Mouse (Mus musculus) heart, postnatal 4 days (tissue): ENCODE measurements around the gene Cmtm3. TPM values are rescaled to one million over a fixed set of nuclear protein-coding genes. Genes with fewer than 3 reads are reported as not detected.
"Not testable (repeated sequence)": the region's sequence is repeated elsewhere in the genome, so short reads cannot be mapped to it uniquely, and the experiment has no call there.

Source experiments
- DNase-seq: peaks from one replicate; pipeline ENCODE4 v3.0.0; 2021
- total RNA-seq, 2 experiments: library from RNA; stranded (reverse); gene quantifications; 2 replicates each; pipeline ENCODE4 v1.2.3; 2021

Gene Cmtm3
- total RNA-seq = 10 to 100 TPM; 50.6 to 50.7 TPM

DNA sequence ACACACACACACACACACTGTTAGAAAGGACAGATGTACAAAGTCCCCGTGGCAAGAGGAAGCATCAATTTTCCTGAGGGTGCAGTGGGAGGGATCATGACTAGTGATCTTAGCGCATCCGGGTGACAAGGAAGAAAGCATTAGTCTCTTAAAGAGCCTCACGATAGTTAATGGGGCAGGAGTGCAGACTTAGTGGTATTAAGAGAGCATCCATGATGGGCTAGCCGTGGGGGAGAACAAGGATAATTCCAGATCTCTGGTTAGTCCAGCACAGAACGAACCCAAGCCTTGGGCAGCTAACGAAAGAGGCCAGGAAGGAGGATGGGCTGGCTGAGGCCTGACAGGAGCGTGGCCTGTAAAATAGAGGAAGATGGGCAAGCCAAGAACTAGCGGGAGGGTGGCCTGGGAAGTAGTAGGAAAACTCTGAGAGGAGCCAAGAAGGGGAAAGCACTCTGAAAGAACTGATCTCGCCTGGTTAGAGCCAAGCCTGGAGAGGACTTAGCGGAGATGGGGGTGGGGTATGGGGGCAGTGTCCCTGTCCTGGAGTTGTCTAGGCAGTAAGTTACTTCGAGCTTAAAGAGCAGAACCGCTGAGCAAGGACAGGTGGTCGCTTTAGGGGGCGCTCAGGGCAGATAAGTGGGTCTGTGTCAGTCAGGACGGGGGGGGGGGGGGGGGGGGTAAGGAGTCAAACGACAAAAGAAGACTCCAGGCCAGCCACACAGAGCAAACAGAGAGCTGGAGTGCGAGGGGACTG is at the start of gene Cmtm3:
Cmtm3 (plus strand) TSS at position 182 of the 754 bp plus-strand sequence.
- DNase-seq = peak; percentile 57

DNA sequence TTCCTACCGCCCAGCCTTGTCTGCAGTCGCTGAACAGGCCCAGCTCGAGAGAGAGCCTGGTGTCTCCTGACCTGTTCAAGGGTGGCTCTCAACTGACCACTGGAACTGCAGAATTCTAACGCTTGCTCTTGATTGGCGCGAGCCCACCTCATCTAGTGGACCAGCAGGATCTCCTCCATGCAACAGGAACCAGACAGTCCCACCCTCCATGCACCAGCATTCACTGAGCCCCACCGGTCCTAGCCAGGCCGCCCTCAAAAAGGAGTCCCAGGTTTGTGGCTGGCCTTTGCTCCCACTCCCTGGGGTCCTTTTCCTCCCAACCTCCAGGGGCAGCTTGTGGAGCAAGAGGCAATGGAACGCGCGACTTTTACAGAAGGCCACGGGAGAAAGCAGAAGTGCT is 46.1 kb upstream of the Cmtm3 start, which contains the start of gene Cmtm2a:
Cmtm2a (minus strand) TSS at position 101 of the 400 bp plus-strand sequence.
- not testable (repeated sequence) for DNase-seq

- DNase-seq = no peak
These were observed 44.8 kb upstream of the Cmtm3 start for GRCm38 (mm10) chr8:104294396-104294795.

- peak; percentile 23 for DNase-seq
These were observed 37.6 kb upstream of the Cmtm3 start for GRCm38 (mm10) chr8:104301577-104301976.

- DNase-seq = not testable (repeated sequence)
These were observed 36.7 kb upstream of the Cmtm3 start for GRCm38 (mm10) chr8:104302536-104302935.

- no peak for DNase-seq
These were observed 34.2 kb upstream of the Cmtm3 start for GRCm38 (mm10) chr8:104304962-104305361.

DNA sequence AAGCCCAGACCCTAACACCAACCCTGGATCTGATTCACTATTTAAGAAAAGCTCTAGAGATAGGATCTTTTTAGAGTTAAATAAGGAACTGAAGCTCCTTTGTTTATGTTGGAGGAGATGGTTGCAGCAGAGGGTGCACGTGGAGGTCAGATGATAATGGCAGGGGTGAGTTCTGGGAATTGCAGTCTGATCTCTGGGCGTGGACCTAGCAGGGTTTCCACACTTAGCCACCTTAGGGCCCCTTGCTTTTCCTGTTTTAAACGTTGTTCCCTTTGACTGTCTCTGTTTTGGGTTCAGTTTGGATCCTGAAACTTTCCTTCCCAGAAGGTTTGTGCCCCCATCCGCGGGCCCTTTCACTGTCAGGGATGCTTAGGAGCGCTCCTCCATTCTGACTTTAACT is 30.9 kb upstream of the Cmtm3 start:
- not testable (repeated sequence) for DNase-seq

- DNase-seq = not testable (repeated sequence)
These were observed 29.6 kb upstream of the Cmtm3 start, which contains the start of the genes Gm45711 and Cmtm1 for GRCm38 (mm10) chr8:104309441-104310155. Gene Gm45711 (minus strand): TSS chr8:104310081. Gene Cmtm1 (minus strand): TSS chr8:104310145.

- not testable (repeated sequence) for DNase-seq
These were observed 27.2 kb upstream of the Cmtm3 start for GRCm38 (mm10) chr8:104312023-104312422.

- peak; percentile 32 for DNase-seq
These were observed 25.9 kb upstream of the Cmtm3 start for GRCm38 (mm10) chr8:104313311-104313710.

DNA sequence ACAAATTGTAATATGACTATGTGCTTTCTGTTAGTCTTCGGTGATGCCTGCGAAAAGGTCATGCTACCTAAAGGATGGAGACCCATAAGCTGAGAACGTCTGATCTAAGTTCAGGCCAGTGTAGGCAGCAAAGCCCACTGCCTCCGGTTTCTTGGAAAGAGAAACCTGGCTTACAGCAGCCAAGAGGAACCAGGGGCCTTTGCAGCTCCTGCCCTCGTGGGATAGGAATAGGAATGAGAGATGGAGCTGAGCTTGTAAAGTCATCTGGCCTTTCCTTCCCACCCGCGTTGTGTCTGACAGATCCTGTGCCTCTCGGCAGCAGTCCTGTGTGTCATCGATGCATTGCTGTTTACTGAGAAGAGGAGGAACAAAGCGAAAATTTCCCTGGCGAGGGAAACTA is 17.9 kb upstream of the Cmtm3 start, which contains the start of gene Gm11020:
Gm11020 (plus strand) TSS at position 301 of the 400 bp plus-strand sequence.
- not testable (repeated sequence) for DNase-seq

GRCm38 (mm10) chr8:104321930-104322329 is 17.3 kb upstream of the Cmtm3 start, which contains the start of gene Cmtm2b:
Gene Cmtm2b (plus strand): TSS chr8:104322230.
- not testable (repeated sequence) for DNase-seq

- DNase-seq = no peak
These were observed 6.3 kb upstream of the Cmtm3 start for GRCm38 (mm10) chr8:104332665-104333631.

DNA sequence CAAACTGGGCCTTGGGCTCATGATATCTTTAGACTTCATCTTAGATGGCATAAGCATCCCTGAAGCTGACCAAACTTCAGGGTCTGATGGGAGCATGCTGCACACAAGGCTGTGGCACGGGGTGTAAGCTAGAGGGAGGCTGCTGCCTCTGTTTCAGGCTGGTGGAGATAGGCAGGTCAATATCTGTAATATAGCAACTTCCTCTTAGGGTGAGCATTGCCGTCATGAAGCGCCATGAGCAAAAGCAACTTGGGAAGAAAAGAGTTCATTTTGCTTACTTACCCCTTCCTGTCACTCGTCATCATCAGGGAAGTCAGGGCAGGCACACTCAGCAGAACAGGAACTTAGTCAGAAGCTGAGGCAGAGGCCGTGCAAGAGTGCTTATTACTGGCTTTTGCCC is 5.4 kb upstream of the Cmtm3 start:
- no peak for DNase-seq

DNA sequence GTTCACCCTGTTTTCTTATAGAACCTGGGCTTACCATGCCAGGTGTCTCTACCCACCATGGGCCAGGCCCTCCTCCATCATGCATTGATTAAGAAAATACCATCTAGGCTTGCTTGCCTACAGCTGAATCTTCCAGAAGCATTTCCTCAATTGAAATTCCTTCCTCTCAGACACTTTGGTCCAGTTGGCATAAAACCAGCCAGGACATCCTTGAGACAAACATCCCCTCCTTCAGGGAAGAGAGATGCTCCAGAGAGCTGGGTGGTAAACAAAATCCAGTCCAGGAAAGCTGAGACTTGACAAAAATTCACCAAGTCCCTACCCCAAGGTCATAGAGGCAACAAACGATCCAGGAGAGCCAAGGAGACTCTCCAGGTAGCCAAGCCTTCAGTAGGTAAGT is 5.0 kb upstream of the Cmtm3 start:
- no peak for DNase-seq

DNA sequence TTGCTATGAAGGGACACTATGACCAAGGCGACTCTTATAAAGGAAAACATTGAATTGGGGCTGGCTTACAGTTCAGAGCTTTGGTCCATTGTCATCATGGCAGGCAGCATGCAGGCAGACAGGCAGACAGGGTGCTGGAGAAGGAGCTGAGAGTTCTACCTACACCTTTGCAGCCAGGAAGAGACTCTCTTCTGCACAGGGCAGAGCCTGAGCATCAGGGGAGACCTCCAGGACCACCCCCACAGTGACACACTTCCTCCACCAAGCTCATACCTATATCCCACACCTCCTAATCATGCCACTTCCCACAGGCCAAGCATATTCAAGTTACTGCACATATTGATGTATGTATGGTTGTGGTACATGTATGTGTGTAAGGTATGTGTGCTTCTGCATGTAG is 2.4 kb upstream of the Cmtm3 start:
- DNase-seq = no peak

- no peak for DNase-seq
These were observed 1.3 kb upstream of the Cmtm3 start for GRCm38 (mm10) chr8:104337890-104338289.

GRCm38 (mm10) chr8:104339983-104340232 is 698 bp downstream of the Cmtm3 start:
- no peak for DNase-seq

- DNase-seq = peak; percentile 88
These were observed 1.3 kb downstream of the Cmtm3 start for GRCm38 (mm10) chr8:104340233-104341105.

- peak; percentile 86 for DNase-seq
These were observed 1.9 kb downstream of the Cmtm3 start for GRCm38 (mm10) chr8:104341106-104341561.

DNA sequence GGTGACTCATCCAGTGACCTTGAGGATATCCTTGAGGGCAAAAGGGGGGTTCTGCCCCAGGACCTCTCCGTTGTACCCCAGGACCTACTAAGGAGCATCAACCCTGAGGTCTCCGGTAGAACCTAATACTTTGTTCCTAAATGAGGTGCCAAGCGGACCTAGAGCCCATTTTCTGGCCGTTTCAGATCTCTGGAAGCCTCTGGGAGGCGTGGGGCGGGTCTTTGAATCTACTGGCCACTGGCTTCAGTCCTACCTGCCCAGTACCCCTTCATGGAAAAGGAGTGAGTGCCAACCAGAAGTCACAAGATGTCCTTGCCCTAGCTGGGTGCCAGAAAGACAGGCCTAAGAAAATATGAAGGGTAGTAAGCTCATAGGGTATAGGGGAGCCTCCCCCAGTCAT is 2.5 kb downstream of the Cmtm3 start:
- no peak for DNase-seq
